Comparison of ENCODE assay signal across 8 mouse cellular contexts in the genomic region with DNA sequence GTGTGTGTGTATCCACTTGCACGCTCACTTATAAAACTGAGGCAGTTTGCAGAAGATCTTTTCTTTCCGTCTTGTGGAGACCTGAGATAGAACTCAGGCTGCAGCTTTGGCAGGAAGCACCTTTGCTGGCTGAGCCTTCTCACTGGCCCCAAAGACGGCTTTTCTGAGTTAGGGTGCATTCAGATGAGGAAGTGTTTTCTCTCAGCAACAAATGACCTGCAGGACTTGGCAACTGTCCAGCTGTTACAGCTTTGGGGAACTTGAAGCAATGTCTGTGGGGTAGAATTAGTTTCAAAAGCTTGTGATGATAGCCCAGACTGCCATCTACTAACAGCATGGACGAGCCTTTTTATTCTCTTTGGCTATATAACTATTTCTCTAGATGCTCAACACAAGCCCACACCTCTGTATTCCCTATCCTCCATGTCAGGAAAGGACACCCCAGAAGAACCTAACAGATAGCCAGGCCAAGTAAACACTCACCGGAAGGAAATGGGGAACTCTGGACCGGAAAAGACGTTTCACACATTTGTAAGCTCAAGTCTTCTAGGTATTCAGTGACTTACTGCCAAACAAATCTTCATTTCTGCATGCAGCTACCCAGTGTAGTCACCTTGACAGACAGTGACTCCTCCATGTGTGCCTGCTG.
DNase-seq lines count a peak whose midpoint lies in the region; ATAC-seq and TF ChIP-seq lines count a peak whose summit lies in the region.

No protein-coding gene starts in this region.

- H3K4me2 ChIP-seq in forebrain, embryonic 14.5 days (ENCODE audit: low read length) = no peak overlapping the region
- no peak overlapping the region for H3K4me2 ChIP-seq in forebrain, embryonic 13.5 days
- H3K4me2 ChIP-seq in lung, postnatal 0 days (replicated peaks; ENCODE audit: low read depth, low read length) = no peak overlapping the region
- H3K4me2 ChIP-seq in forebrain, embryonic 12.5 days = no peak overlapping the region

- peak; percentile 47 for DNase-seq in forebrain, embryonic 14.5 days (ENCODE audit: low spot score)
- DNase-seq in 416B (ENCODE audit: low read depth) = peak; percentile 98
- peak; percentile 72 for DNase-seq in induced T-regulatory cell, adult 2 months (ENCODE audit: low read depth)
- DNase-seq in lung, postnatal 0 days (ENCODE audit: low spot score) = peak; percentile 52
- DNase-seq in spleen, postnatal 4 days (ENCODE audit: low spot score in 2 of 2) = peak; percentile 74 to 84

- no peak overlapping the region for H3K9ac ChIP-seq in forebrain, embryonic 14.5 days (ENCODE audit: low read length)
- H3K9ac ChIP-seq in forebrain, embryonic 13.5 days = no peak overlapping the region
- no peak overlapping the region for H3K9ac ChIP-seq in lung, postnatal 0 days (replicated peaks; ENCODE audit: low read depth)
- H3K9ac ChIP-seq in forebrain, embryonic 12.5 days = no peak overlapping the region

- H3K27me3 ChIP-seq in forebrain, embryonic 14.5 days (replicated peaks; ENCODE audit: control insufficient read depth, insufficient read depth, low read length) = no peaks in the 10 kb centered on the region
- H3K27me3 ChIP-seq in forebrain, embryonic 13.5 days = 0 out of 2 replicates have a peak, but pooled peaks cover 4% of the 10 kb centered on the region
- no peaks in the 10 kb centered on the region for H3K27me3 ChIP-seq in lung, postnatal 0 days (replicated peaks; ENCODE audit: insufficient read depth, low read length)
- 0 out of 2 replicates have a peak, but pooled peaks cover 6% of the 10 kb centered on the region for H3K27me3 ChIP-seq in forebrain, embryonic 12.5 days

- no peaks in the 10 kb centered on the region for H3K9me3 ChIP-seq in forebrain, embryonic 14.5 days (replicated peaks; ENCODE audit: control insufficient read depth, low read length)
- H3K9me3 ChIP-seq in forebrain, embryonic 13.5 days (replicated peaks) = no peaks in the 10 kb centered on the region
- no peaks in the 10 kb centered on the region for H3K9me3 ChIP-seq in lung, postnatal 0 days (ENCODE audit: low read length)
- H3K9me3 ChIP-seq in forebrain, embryonic 12.5 days = no peaks in the 10 kb centered on the region

- no peak overlapping the region for H3K4me3 ChIP-seq in forebrain, embryonic 14.5 days (ENCODE audit: low read depth, low read length)
- no peak overlapping the region for H3K4me3 ChIP-seq in forebrain, embryonic 13.5 days
- H3K4me3 ChIP-seq in bone marrow, adult 2 months (replicated peaks; ENCODE audit: control insufficient read depth, low read depth, low read length) = no peak overlapping the region
- no peak overlapping the region for H3K4me3 ChIP-seq in lung, postnatal 0 days (ENCODE audit: low read depth, low read length)
- no peak overlapping the region for H3K4me3 ChIP-seq in forebrain, embryonic 12.5 days (replicated peaks)

- H3K4me1 ChIP-seq in forebrain, embryonic 14.5 days (ENCODE audit: control insufficient read depth, insufficient read depth, low read length) = no peaks in the 10 kb centered on the region
- peaks cover 9% of the 10 kb centered on the region for H3K4me1 ChIP-seq in forebrain, embryonic 13.5 days
- H3K4me1 ChIP-seq in bone marrow, adult 2 months (ENCODE audit: control insufficient read depth, insufficient read depth, low read length) = peaks cover 15% of the 10 kb centered on the region
- H3K4me1 ChIP-seq in lung, postnatal 0 days (ENCODE audit: insufficient read depth, low read depth, low read length) = no peaks in the 10 kb centered on the region; the same call in 1 of the 2 replicates
- H3K4me1 ChIP-seq in forebrain, embryonic 12.5 days = peaks cover 8% of the 10 kb centered on the region

- H3K27ac ChIP-seq in forebrain, embryonic 14.5 days (ENCODE audit: low read depth, low read length) = no peak overlapping the region
- no peak overlapping the region for H3K27ac ChIP-seq in forebrain, embryonic 13.5 days
- peak overlapping the region; percentile 75; the same call in 1 of the 2 replicates for H3K27ac ChIP-seq in bone marrow, adult 2 months (ENCODE audit: control insufficient read depth, insufficient read depth, low read depth, low read length, poor library complexity)
- 0 out of 2 replicates have a peak overlapping the region, but pooled peaks have one; percentile 14 for H3K27ac ChIP-seq in lung, postnatal 0 days (ENCODE audit: low read length)
- no peak overlapping the region for H3K27ac ChIP-seq in forebrain, embryonic 12.5 days

- peak; percentile 70 for TF ChIP-seq EP300 in lung, postnatal 0 days (IDR thresholded peaks at IDR 0.05)

- no peak for ATAC-seq in forebrain, embryonic 14.5 days
- ATAC-seq in forebrain, embryonic 13.5 days = no peak
- ATAC-seq in lung, postnatal 0 days = peak; percentile 38
- no peak for ATAC-seq in forebrain, embryonic 12.5 days (ENCODE audit: low FRiP score)

- no peak for TF ChIP-seq POLR2A in bone marrow, adult 2 months (IDR thresholded peaks at IDR 0.05; ENCODE audit: borderline replicate concordance, control insufficient read depth, low read depth, low read length)

- WGBS in forebrain, embryonic 14.5 days = 60% methylated on average over 7 of the region's 7 CpGs
- WGBS in forebrain, embryonic 13.5 days = 62% methylated on average over 7 of the region's 7 CpGs
- 2% methylated on average over 7 of the region's 7 CpGs for WGBS in bone marrow, adult 2 months
- WGBS in lung, postnatal 0 days = 33% methylated on average over 7 of the region's 7 CpGs
- WGBS in forebrain, embryonic 12.5 days = 73% methylated on average over 7 of the region's 7 CpGs

- no peaks in the 10 kb centered on the region for H3K36me3 ChIP-seq in forebrain, embryonic 14.5 days (ENCODE audit: control insufficient read depth, insufficient read depth, low read length)
- H3K36me3 ChIP-seq in forebrain, embryonic 13.5 days (ENCODE audit: poor library complexity, severe bottlenecking) = no peaks in the 10 kb centered on the region
- no peaks in the 10 kb centered on the region for H3K36me3 ChIP-seq in lung, postnatal 0 days (ENCODE audit: insufficient read depth, low read length)
- H3K36me3 ChIP-seq in forebrain, embryonic 12.5 days (replicated peaks) = no peaks in the 10 kb centered on the region

- TF ChIP-seq CTCF in bone marrow, adult 2 months (IDR thresholded peaks at IDR 0.05; ENCODE audit: control insufficient read depth, insufficient read depth, low read length) = no peak
- no peak for TF ChIP-seq CTCF in lung, postnatal 0 days (IDR thresholded peaks at IDR 0.05)

Comparison
In these comparisons a context has a peak if more than half of its experiments do, and no peak if none do; other contexts are left out.
1. DNase-seq: peak in every context shown above with its lines; median percentile 98 in 416B; 79 in spleen, postnatal 4 days; 72 in induced T-regulatory cell, adult 2 months; 52 in lung, postnatal 0 days; 47 in forebrain, embryonic 14.5 days.
2. H3K27ac ChIP-seq: peak in bone marrow, adult 2 months (single experiment) and lung, postnatal 0 days (single experiment); none in forebrain, embryonic 14.5 days (single experiment), forebrain, embryonic 13.5 days (single experiment) and forebrain, embryonic 12.5 days (single experiment).